Mouse (Mus musculus): ENCODE measurements around the gene Inka2. TPM values are rescaled to one million over a fixed set of nuclear protein-coding genes. Genes with fewer than 3 reads are reported as not detected.
"Not testable (repeated sequence)": the region's sequence is repeated elsewhere in the genome, so short reads cannot be mapped to it uniquely, and the experiment has no call there.

Inka2 gene
- total RNA-seq, 2 experiments from 2014 or later: 34.0 to 39.1 TPM

DNA sequence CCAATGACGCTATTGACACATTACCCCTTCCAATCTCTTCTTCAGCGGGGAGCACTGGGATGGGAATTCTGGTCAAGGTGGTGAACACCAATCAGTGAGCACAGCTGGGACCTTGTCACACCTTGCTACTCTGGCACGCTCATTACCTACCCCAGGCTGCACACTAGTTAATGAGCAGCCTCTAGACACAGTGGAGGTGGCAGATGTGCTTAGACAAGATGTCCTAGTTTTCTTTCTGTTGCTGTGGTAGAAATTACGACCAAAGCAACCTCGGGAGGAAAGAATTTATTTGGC, 7.3 kb upstream of the Inka2 start:
- no peak for DNase-seq

DNA sequence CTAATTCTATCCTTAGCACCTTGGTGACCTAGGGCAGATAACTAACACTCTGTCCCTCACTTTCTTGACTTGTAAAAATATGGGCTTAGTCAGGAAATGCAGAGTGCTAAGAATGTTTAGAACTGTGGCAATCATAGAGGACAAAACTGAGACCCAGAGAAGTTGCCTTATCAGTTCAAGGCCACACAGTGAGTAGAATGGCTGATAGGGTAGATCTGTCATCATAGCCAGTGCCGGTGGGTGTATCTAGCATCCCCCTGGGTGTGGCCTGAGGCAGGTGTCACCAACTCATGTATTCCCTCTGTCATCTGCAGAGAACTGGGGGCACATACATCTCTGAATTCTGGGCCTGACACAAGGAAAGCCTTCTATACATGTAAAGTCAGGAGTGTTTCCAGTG, 6.1 kb upstream of the Inka2 start:
- DNase-seq: no peak

DNA sequence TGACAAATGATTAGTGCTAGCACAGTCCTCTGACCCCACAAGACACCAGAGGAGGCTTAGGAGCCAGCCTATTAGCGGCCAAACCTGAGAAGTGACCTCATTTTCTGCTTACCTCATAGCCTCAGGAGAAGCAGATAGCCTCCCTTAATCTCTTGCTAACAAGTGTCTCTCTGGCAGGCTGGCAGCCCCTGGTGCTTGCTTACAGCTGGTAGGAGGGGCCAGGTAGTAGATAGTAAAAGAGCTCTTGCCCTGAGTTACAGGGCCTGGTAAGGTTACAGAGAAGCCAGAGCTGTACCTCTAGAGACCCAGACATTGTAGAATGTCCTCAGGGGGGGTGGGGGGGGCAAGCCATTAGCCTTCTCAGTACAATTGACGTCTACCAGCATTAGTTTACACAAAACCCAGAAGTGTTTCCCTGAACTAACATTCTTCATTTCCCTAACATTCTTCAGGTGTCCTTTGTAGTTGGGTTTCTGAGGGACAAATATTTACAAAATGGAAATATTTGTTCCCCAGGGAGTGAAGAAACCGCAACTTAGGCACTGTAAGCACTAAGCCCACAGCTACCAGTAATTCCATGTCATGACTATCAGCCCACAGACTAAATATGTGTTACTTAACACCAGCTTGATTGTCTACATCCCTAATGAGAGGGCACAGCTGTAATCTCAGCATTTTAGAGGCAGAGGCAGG, 5.0 kb upstream of the Inka2 start:
- peak; percentile 69 for DNase-seq

DNA sequence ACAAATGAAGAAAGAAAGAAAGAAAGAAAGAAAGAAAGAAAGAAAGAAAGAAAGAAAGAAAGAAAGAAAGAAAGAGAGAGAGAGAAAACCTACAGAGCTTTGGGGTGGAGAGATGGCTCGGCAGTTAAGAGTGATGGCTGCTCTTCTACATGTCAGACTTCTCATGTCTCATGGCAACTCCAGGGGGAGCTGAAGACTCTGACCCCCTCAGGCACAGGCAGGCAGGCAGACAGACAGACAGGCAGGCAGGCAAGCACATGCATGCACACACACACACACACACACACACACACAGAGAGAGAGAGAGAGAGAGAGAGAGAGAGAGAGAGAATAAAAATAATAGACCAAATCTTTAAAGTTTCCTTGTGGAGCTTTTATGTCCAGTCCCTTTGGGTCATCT, 3.6 kb upstream of the Inka2 start:
- DNase-seq: not testable (repeated sequence)

DNA sequence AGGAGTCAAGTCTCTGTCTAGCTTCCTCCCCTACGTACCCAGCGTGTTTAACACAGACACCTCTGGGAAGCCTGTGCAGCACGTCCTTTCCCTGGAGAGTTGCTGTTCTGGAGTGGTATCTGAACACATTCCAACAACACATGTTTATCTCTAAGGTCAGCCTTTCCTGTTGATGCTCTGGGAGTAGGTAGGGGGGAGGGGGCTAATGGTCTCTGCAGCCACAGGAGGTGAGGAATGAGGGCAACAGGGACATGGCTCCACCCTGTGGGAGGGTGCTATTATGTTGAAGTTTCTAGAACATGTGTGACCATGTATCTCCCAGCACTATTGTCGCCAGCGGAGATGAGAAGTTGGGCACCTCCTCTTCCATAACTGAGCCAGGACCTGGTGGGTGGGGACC, 3.0 kb upstream of the Inka2 start:
- DNase-seq: peak; percentile 61

DNA sequence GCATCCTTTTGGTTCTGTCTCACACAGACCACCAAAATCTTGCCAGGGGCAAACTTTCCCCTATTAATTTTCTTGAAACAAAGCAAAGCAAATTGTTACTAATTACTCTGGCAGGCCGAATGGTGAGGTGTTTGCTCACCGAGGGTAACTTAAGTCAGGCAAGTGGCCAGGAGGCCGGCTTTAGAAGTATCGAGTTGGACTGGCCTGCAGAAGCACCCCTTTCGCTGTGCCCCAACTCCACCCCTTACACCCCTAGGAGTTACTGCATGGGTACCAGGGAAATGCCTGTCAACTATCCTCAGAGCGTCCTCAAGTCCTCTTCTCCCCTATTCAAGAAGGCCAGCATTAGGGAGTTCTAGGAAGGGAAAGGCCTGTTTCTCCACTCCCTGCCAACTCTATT, 828 bp upstream of the Inka2 start:
- DNase-seq: no peak

DNA sequence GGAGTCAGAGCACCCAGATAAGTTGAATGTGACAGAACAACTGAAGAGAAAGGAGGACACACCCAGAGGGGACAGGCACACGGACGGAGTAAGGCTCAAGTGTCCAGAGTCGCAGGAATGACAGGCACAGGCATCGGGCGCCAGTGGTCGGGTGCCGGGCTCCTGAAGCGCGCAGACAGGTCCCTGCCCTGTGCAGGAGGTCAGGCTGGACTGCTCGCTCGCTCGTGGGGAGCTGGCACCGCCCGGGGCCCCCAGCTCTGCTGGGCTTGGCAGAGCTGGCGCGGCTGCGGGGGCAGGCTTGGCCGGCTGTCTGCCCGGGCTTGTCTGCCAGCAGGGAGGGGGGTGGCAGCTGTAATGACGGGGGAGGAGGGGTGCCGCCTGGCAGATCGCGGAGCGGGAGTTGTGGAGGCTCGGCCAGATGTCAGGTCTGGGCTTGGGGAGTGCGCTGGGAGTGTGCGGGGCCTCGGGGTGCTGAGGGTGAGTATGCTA, 706 bp downstream of the Inka2 start:
- peak; percentile 83 for DNase-seq

DNA sequence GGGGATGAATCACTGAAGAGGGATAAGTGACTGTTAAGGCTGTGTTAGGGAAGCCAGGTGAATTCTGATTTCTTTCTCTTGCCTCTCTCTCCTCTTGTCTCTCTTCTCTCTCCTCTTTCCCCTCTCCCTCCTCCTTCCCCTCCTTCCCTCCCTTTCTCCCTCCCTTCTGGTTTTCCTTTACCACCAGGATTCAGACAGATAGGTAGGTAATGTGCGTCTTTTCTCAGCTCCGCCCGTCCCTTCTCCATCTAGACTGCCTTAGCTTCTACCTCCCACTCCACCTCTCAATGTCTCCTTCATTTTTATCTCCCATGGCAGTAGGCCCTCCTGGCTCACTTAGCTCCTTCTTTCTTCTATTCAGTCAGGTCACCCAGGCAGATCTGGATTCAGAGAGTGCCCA, 1.2 kb downstream of the Inka2 start:
- no peak for DNase-seq

DNA sequence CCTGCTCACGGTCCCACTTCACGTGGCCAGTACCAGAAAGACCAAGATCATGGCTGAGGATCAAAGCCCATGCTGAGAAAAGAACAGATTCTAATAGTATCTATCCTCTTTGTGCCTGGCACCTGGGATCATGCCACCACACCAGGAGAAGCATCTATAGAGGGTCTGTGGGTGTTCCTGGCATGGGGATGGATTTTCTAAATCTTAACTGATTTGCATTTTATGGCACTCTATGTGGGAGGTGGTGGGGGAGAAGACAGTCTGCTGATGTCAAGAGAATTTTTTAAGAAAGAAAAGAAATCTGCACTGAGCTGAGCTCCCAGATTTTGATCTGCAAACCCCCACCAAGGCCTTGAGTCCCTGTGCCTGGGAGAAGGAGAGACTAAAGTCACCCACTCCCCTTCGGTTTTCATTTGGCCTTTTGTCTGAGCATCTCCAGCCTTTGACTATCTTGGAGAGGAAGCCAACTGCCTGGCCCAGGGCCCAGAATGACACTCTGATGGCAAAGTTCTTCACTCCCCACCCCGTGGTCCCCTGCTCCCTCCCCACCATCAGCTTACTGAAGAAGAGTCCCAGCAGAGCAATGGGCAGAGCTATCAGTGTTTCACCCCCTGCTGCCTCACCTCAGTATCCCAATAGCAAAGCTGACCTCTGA, 2.1 kb downstream of the Inka2 start:
- peak; percentile 58 for DNase-seq

DNA sequence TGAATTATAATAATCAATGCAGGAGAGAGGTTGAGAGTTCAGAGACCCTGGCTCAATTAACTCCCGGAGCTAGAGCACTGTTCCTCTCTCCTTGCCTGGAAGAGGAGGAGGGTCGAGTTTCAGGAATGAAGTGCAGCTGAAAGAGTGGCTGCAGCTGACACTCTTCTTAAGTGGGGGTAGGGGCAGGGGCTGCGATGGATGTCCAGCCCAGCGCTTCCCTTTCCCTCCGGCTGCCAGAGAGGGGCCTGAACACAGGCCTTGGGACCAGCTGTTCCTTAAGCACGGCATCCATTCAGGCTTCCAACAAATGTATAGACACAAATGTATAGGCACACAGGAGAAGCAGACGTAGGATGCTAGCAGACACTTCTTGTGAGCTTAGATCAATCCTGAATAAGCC, 3.2 kb downstream of the Inka2 start:
- no peak for DNase-seq

DNA sequence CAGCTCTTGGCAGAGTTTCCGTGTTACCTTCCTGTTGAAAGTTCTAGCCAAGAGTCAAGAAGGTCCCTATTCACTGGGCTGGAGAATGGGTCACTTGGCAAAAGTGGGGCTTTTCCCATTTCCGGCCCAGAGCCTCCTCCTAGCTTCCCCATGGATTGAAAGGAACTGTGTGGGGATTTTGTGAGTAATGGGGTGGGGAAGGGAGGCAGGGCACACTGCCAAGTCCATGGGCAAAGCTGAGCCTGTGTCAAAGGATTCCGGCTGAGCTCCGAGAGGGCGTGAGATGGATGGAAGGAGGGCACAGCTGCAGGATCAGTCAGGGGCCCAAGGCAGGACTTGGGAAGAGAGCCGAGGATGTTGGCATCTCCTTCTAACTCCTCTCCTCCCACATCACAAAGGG, 5.8 kb downstream of the Inka2 start:
- peak; percentile 41 for DNase-seq

DNA sequence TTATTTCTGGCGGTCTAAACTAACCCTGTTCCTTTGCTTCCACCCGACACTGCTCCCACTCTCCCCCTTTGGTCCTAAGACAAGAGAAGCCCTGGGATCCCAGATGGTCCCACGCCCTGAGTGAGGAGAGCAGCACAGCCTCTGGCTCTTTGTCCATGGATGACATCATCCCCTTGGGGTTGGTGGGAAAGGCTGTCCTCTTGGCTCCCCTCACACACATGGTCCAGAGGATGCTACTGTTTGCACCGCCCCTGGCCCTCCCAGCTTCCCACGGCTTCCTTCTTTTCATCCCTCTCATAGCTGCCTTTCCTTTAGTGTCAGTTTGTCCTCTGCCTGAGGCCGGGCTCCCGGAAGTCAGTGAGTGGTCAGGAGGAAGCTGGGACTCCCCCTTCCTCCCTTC, 7.3 kb downstream of the Inka2 start:
- DNase-seq: peak; percentile 82

DNA sequence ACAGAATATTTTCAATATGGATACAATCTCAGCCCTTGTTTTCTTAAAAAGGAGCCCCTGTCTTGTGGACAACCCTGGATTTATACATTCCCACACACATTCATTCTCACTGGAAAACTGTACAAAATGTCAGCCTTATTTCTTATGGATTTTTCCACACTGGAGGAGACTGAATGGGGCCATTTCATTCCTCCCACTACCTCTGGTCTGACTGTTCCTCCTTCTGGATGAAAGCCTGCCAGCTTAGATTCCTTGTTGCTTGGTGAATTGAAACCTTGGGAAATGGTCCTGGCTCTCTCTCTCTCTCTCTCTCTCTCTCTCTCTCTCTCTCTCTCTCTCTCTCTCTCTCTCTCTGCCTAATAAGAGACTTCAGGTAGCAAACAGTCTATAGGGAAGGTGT, 8.4 kb downstream of the Inka2 start:
- DNase-seq: no peak

DNA sequence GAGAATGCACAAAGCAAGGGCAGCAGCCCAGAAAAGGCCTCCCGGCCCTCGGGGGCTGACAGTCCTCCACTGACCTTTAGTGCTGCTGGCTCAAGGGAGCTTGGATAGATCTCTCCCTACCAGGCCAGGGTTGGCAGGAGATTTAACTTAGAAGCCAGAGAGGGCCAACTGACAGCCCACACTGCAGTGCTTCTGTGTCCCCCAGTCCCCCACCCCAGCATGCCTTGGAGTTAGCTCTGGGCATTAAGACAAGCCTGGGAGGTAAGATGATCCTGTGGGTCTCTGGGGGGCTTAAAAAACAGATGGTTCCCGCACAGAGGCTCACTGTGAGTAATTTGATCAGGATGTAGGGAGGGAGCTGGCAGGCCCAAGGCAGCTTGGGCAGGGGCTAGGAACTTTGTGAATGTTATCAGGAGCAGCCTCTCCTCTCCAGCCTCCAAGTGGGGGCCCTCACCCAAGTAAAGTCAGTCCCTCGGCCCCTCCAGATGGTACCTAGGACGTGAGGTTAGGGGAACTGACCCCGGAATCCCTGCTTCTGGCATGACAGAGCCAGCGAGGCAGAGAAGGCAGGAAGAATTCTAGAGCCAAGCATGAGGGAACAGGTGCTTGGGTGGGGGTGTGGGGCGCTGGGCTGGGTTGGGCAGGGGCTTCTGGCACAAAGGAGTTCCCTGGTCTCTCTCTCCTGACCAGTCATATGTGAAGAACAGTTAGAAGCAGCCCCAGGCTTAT, 9.9 kb downstream of the Inka2 start:
- peak; percentile 51 for DNase-seq

DNA sequence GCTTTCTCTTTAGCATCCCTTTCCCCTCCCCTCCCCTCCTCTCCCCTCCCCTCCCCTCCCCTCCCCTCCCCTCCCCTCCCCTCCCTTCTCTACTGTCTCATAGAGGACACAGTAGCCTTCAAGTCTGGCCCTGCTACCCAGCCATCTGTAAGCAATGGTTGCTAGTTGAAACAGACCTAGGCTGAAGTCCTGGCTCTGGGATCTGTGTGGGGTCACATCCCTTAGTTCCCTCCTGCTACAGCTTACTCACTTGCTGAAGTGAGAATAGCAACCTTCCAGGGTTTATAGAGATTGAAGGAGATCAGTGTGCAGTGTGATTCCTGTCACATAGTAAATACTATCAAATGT, 10.4 kb downstream of the Inka2 start:
- DNase-seq: no peak

DNA sequence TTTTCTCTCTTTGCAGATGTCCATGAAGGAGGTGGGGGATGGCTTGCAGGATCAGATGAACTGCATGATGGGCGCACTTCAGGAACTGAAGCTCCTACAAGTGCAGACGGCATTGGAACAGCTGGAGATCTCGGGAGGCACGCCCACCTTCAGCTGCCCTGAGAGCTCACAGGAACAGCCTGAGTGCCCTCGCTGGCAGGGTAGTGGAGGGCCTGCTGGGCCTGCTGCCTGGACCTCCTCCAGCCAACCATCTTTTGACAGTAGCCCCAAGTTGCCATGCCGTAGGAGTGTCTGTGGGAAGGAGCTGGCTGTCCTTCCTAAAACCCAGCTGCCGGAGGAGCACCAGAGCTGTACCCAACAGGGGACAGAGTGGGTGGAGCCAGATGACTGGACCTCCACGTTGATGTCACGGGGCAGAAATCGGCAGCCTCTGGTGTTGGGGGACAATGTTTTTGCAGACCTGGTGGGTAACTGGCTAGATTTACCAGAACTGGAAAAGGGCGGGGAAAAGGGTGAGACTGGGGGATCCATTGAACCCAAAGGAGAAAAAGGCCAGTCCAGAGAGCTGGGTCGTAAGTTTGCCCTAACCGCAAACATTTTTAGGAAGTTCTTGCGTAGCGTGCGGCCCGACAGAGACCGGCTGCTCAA, 12.1 kb downstream of the Inka2 start:
- DNase-seq: no peak

DNA sequence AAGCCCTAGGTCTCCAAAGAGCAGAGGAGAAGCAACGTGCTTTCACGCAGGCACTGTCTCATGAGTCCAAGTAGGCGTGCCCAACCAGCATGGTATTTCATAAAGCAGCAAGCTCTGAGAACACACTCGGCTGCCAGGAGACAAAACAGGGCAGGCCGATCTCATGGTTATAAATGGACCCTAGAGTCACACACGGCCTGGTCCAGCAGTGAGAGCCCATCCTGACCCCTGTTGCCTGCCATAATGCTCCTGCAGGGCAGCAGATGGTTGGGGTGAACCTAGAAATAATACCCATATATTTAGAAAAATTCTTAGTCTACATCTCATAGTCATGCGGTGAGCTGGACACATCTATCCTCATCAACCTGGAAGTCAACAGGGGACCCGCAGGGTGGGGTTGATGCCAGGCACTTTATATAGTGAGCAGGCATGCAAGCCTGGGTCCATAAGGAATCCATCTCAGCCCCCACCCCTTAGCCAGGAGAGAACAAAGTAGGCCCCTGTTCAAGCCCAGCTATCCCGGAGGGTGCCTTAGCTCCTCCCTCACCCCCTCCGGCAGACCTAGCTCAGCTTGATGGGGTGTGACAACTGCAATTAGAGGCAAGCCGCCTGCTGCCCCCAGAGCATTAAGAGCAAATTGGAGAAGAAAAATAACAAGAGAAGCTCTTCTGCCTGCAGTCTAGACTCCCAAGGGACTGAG, 13.6 kb downstream of the Inka2 start:
- DNase-seq: peak; percentile 57

DNA sequence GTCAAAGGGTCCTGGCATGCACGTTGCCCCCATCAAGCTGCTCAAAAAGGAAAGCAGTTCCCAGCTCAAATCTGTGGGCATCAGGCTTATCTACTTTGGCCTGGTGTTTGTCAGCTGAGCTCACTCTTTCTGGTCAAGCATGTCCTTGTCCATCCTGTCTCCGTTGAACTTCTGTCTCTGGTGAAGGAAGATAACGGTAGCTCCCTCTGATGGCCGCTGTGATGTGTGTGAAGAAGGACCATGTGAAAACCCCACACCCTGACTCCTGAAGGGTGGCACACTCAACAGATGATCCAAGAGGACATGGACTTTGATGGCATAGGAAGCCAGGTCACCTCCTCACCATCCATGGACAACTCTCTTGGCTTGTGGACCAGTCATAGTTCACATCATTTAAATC, 14.3 kb downstream of the Inka2 start:
- DNase-seq: no peak

DNA sequence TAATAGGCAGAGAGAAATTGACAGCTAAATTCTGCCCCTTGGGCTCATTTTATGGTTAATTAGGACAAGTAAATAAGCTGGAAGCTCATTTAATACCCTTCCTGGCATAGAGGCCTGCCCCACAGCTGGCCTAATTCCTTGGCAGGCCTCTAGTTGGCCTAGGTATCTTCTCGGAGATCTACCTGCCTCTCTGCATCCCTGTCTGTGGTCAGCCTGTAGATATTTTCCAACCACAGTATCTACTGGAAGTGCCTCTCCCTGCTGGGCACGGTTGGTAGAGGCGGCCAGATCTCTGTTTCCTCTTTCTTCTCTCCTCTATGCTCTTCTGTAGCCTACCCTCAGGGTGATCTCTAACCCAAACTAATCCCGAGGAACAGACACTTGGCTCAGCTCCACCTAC, 15.6 kb downstream of the Inka2 start:
- no peak for DNase-seq

DNA sequence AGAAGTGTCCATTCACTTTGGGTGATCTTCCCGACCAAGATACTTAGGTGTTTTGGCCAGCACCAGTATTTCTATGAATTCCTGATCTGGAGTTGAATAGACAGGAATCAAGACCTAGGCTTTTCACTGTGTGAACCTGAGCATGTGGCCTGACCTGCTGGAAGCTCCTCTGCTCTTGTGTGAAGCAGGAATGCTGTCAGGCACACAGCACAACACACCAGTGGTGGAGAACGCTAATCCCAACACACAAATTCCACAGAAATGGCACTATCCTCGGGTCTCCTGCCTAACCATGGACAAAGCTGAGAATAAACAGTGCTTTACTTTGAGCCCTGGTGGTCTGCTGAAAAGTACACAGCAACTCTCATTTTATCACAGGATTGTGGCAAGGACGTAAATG, 16.1 kb downstream of the Inka2 start:
- no peak for DNase-seq

DNA sequence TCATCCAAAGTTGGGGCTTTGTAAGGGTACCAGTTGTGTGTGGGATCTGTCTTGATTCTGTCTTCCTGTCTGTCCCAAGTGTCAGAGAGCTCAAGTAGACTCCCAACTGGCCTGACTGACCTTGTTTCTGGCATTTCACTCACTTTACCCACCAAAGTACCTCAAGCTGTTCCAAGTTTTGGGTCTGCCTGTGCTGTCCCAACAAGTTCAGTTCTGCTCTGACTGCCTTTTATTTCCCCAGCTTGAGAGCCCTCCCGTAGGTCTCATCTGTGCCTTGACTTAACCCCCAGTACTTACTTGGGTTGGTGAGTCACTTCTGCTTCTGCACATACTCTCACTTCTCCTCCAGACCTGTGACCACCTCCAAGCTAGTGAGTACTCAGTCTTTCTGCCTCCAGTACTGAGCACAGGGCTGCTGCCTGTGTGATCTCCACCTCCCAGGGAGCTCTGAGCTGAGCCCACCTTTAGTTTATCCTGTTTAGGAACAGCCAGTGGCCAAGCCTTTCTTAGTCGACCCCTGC, 17.3 kb downstream of the Inka2 start:
- DNase-seq: no peak

DNA sequence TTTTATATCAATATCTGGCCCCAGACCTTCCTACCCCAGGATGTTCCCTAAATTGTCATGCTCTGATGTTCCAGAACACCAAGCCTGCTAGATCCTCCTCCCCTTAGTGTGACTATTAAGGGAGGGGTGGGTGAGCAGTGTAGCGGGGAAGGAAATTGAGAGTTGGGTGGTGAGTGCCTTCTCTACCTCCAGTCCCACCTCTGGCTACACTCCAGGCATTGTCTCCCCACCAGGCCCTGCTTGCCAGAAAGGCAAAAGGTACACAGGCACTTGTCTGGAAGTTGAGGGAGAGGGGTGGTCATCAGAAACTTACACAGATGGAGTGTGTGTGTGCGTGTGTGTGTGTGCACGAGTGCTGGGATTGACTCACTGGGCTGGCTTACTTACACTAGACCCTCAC, 18.1 kb downstream of the Inka2 start:
- no peak for DNase-seq

DNA sequence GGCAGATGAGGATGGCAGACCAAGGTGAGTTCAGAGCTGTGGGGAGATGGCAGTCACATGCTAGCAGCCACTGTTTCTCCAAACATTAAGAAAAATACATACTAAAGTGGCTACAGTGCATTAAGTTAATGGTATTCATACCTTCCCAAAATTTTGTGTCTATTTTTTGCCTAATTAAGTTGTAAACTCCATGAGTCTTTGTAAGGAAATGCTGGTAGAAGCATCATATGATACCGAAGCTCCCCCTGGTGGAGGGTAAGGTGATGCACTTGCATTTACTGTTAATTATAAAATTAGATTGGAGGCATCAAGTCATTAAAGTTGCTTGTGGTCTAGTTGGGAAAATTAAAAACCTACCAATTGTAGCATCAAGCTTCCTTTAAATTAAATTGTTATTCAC, 21.6 kb downstream of the Inka2 start:
- DNase-seq: peak; percentile 72
